Mouse (Mus musculus) kidney, postnatal 4 days (tissue): ENCODE measurements around the gene Rab29.
A peak's percentile ranks its signal among the peaks of the same experiment; 100 is the strongest.
"Not testable (repeated sequence)": the region's sequence is repeated elsewhere in the genome, so short reads cannot be mapped to it uniquely, and the experiment has no call there.

ENCODE experiments used
- DNase-seq, 2 experiments: peaks; one replicate each; pipeline ENCODE4 v3.0.0; 2021; ENCODE audit warnings: mixed read lengths in 2 of 2

Rab29 gene

DNA sequence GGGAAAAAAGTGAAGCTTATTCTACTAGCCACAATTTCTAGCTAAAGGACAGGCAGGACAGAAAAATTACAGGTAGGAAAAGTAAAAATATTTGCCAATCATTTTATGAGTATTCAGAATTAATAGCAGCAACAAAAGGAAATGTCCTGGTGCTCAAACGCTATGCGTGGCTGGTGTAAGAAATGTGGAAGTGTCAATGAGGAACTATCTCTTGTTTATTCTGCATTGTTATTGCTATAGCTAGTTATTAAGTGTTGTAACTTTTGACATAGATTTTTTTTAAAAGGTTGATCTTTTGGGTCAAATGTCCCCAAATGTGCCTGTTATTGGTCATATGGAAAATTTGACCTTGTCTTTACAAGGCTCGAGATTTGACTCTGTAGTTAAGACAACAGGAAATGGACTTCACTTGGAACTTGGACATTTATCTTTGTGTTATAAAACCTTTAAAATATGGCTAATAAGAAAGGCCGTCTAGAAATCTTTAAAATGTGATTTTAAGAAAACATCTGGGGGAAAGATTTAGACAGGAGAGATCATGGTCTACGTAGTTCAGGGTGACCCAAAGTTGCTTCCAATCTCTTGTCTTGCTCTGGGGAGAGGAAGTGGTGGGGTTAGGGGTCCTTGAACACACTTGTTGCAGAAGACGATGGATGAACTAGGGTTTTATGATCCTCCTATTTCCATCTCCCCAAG lies 572 bp upstream of the Rab29 start:
- no peak for DNase-seq

- DNase-seq: peak in 1 of 2 experiments; percentile 45
Measured at GRCm38 (mm10) chr1:131867946-131868290, 894 bp downstream of the Rab29 start.

DNA sequence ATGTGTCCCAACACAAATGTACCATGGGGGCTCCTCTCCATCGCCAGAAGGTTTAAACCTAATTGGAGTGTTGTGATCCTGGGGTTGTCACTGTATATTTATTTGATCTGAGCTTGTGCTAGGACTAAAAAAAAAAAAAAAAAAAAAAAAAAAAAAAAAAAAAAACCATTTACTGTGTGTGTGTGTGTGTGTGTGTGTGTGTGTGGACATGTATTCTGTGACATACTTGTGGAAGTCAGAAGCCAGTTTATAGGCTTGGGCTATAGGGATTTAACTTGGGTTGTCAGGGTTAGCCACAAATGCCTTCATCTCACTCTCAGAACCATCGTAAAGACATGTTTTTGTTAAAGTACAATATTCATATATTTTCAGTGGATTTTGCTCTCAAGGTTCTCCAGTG lies 2.5 kb downstream of the Rab29 start:
- no peak for DNase-seq

GRCm38 (mm10) chr1:131872856-131873255 lies 5.8 kb downstream of the Rab29 start:
- no peak for DNase-seq

DNA sequence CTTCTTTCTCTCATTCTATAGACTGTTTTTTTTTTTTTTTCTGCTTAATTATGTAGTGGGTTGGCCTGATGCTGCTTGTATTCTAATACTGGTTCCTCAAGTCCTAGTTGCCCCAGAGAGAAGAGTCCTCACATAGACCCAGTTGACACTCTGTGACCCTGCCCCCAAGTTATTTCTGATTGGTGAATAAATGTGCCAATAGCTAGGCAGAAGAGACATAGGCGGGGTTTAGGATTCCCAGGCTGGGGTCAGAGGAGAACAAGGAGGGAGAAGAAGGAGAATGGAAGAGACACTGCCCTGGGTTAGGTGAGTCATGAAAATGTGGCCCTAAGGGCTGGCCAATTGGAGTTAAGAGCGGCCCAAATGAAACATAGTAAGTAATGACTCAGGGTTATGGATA lies 12.8 kb downstream of the Rab29 start:
- DNase-seq: no peak

DNA sequence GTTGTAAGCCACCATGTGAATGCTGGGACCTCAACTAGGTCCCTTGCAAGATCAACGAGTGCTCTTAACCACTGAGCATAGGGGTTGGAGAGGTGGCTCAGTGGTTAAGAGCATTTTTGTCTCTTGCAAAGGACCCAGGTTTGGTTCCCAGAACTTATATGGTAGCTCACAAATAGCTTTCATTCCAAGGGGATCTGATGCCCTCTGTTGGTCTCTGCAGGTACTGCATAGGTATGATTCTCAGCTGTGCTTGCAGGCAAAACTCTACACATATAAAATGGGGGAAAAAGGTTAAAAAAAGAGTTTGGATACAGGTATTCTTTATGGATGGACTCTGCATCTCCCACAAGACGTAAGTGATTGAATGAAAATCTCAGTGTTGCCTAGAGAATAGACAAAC lies 15.8 kb downstream of the Rab29 start:
- peak; percentile 11 to 24 for DNase-seq

DNA sequence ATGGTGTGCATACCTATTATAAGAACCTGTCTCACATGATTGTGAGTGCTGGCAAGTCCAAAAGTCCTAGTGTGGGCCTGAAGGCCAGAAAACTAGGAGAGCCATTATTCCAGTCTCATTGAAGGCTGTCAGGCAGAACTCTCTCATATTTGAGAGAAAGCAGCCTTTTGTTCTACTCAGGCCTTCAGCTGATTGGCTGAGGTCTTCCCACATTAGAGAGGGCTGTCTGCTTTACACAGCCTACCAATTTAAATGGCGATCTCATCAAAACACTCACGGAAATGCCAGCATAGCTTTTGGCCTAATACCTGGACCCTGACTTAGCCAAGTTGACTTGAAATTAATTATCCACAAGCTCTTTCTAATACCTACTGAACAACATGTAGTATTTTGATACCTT lies 19.1 kb downstream of the Rab29 start:
- DNase-seq: no peak

- no peak for DNase-seq
Measured at GRCm38 (mm10) chr1:131886641-131887040, 19.6 kb downstream of the Rab29 start.

DNA sequence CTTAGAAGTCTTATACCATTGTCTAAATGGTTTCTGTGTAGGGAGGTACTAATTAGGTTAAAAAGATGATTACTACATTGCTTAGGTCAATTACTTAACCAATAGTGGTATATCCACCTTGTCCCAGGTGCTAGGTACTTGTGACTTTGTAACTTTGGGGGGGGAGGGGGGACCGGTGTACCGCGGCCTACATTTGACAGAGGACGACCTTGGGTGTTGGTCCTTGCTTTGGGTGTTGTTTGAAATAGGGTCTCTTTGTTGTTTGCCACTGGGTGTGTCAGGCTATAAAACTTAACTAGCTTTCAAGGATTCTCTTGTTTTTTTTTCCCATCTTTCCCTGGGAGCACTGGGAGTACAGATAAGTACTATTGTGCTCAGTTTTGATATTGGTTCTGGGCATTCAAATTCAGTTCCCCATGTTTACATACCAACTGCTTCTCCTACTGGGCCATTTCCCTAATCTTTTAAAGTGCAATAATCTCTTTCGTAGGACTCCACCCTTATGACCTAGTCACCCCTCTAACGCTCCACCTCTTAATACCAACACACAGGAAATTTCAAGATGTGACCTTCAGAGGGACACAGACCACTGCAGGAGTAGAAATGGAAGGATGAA lies 23.1 kb downstream of the Rab29 start:
- no peak for DNase-seq

DNA sequence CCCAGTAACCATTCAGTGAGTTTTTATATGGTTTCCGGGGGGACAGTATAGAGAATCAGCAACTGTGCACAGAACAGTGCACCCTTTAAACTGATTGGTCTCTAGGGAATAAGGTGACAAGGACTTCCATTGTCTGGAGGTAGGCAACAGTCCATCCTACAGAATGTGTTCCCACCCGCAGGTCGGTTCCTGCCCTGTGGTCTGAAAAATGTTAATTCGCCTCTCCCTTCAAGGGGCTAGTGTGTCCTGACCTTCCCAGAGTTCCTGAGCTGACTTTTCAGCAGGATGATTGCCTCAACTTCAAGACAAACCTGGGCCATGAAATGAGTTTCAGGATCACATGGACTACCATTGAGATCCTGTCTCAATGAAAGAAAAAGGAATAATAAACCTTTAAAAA lies 24.4 kb downstream of the Rab29 start:
- DNase-seq: no peak

- DNase-seq: no peak
Measured at GRCm38 (mm10) chr1:131902679-131903078, 35.7 kb downstream of the Rab29 start.

DNA sequence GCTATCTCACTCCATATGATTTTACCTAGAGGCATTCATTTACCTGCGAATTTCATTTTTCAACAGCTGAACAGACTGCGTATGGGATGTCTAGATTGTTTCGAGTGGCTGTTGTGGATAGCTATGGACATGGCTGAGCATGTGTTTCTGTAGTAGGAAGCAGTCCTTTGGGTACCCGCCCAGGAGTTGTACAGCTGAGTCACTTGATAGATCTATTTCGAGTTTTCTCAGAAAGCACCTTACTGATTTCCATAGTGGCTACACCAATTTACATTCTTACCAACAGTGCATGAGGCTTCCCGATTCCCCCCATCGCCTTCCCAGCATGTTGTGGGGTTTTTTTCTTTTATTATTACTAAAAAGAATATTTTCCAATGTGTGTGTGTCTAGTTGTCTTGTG lies 36.2 kb downstream of the Rab29 start:
- no peak for DNase-seq

DNA sequence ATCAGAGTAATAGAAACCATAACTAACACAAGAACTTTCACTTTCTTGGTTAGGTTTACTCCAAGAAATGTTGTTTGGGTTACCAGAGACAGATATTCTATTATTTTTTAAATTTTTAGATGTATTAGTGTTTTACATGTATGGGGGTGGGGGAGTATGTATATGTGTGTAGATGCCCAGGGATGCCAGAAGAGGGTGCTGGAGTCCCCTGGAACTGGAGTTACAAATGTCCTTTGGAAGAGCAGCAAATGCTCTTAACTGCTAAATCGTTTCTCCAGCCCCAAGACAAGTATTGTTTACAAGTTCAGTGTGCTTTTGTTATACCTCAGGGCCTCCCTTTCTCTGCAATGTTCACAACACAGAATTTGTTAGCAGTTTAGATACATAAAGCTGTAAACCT lies 38.5 kb downstream of the Rab29 start:
- peak; percentile 32 to 35 for DNase-seq

GRCm38 (mm10) chr1:131908456-131908855 lies 41.4 kb downstream of the Rab29 start:
- DNase-seq: no peak

GRCm38 (mm10) chr1:131909236-131909635 lies 42.2 kb downstream of the Rab29 start:
- not testable (repeated sequence) for DNase-seq

- peak; percentile 100 for DNase-seq
Measured at GRCm38 (mm10) chr1:131910001-131910648, 43.1 kb downstream of the Rab29 start, which contains the start of gene Nucks1. Gene Nucks1 (plus strand): TSS chr1:131910534.

DNA sequence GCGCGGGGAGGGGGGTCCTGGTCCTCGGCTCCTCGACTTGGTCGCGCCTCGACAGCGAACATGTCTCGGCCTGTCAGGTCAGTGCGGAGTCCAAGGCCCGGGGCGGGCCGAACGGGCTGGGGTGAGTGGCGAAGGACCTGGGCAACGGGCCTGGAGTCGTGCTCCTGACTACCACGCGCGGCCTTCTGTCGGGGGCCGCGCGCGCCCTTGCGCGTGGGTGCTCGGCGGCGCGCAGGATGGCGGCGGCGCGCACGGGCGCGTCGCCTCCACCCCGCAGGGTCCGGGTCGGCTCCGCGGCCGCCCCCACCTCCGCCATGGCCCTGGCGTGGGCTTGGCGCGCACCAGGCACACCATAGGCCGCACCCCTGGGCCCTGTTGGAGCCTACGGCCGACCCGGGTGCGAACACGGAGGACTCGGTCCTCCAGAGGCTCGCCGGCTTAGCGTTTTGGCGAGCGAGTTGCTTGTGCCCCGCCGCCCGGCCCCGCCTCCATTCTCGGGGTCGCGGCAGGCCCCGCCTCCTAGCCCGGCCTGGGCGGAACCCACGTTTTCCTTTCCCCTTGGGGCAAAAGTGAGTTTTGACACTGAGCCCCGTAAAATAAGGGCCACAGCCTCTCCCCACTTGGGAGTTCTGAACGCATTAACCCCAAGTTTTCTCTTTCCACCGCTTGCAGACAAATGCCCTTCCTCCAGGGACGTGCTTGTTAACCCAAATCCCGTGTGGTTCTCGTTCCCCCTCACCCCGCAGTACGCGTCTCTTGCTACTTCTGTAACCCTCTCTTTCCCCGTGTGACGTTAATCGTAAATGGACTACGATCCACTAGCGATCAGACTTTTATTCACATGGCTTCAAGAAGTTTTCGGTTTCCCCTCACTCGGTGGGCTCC lies 43.9 kb downstream of the Rab29 start:
- DNase-seq: peak; percentile 85 to 91

DNA sequence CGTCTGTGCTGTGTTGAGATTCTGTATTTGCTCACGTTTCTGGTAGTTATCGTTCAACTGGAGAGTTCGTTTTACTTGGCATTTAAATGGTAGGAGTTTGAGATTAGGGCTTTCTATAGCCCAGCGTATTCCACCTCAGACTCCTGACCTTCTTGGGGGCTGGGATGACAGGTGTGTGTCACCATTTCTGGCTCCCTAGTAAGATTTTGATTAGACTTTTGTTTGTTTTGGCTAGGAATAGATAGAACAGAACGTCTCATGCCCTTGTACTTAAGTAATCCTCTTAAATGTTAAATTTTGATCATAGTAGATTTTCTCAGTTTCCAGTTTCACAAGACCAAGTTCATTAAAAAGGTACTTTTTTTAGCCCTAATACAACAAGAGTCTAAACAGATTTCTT lies 50.6 kb downstream of the Rab29 start:
- no peak for DNase-seq

- DNase-seq: no peak
Measured at GRCm38 (mm10) chr1:131919052-131919451, 52.0 kb downstream of the Rab29 start.

DNA sequence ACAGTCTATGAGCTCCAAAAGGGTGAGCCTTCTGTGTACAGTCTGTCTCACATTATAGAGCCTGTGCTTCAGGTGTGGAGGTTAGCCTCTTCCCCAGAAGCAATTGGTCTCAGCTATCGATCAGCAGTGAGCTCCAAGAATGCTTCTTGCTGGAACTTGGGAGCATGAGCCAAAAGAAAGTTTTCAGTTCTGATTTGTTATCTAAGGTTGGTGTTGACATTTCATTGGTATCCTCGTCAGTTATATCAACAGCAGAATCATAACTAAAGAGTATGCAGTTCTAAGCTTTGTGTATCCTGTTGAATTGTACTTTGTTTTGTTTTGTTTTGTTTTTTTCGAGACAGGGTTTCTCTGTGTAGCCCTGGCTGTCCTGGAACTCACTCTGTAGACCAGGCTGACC lies 55.1 kb downstream of the Rab29 start:
- DNase-seq: no peak
